Mouse (Mus musculus): ENCODE data around the gene Pik3cb. TPM values are rescaled to one million over a fixed set of nuclear protein-coding genes. Genes with fewer than 3 reads are reported as not detected.

Gene Pik3cb
- polyA plus RNA-seq, 1 experiment from 2014 or later: 2.4 TPM

DNA sequence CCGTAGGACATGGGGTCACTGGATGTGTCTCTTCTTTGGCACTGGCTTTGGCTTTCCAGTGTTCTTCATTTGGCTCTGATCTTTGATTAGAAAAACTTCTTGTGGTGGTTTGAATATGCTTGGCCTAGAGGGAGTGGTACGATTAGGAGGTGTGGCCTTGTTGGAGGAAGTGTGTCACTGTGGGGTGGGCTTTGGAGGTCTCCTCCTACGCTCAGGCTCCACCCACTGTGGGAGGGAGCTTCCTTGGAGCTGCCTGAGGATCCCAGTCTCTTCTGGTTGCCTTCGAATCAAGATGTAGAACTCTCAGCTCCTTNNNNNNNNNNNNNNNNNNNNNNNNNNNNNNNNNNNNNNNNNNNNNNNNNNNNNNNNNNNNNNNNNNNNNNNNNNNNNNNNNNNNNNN lies 118.7 kb downstream of the Pik3cb start:
- WGBS: 89% methylated on average over 4 of the region's 4 CpGs
- ATAC-seq (ENCODE audit: low FRiP score, low read depth): no peak
- Histone ChIP-seq H3K27me3 (no peaks in the 10 kb centered on the region), H3K9ac (no peak overlapping the region), H3K27ac (replicated peaks) (no peak overlapping the region), H3K9me3 (no peaks in the 10 kb centered on the region), H3K4me3 (no peak overlapping the region), H3K4me1 (replicated peaks) (no peaks in the 10 kb centered on the region), H3K4me2 (no peak overlapping the region), H3K36me3 (no peaks in the 10 kb centered on the region)

DNA sequence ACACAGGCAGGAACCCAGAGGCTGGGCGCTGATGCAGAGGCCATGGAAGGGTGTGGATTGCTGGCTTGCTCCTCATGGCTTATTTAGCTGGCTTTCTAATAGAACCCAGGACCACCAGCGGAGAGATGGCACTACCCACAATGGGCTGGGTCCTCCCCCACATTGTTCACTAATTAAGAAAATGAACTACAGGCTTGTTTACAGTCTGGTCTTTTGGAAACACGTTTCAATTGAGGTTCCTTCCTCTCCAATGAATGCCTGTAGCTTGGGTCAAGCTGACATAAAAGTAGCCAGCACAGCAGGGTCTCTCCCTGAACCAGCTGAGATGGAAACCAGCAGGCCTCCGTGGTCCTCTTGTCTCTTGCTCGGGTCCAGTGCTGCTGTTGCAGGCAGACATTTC lies 119.3 kb downstream of the Pik3cb start:
- no peaks in the 10 kb centered on the region for H3K9me3 ChIP-seq
- no peak for ATAC-seq (ENCODE audit: low FRiP score, low read depth)
- H3K4me3 ChIP-seq: no peak overlapping the region
- no peak overlapping the region for H3K27ac ChIP-seq (replicated peaks)
- no peak overlapping the region for H3K9ac ChIP-seq
- no peaks in the 10 kb centered on the region for H3K4me1 ChIP-seq (replicated peaks)
- H3K27me3 ChIP-seq: no peaks in the 10 kb centered on the region
- WGBS: 24% methylated on average over 5 of the region's 5 CpGs
- no peak overlapping the region for H3K4me2 ChIP-seq
- H3K36me3 ChIP-seq: no peaks in the 10 kb centered on the region

DNA sequence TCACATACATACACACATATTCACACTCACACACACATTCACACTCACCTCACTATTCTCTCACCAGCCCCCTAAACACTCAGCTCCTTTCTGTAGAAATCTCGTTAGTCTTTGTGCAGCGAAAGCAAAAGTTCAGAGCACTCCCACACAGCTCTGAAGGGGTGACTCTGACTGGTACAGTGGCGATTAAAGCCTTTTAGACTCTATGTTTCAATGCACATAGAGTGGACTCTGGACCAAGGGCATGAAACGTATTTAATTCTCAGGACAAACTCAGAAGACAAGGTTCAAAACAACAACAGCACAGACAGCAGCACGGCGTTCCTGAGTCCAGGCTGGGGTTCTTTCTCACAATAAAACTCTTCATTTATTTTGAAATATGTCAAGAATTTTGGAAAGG lies 122.7 kb downstream of the Pik3cb start:
- Histone ChIP-seq H3K9me3 (no peaks in the 10 kb centered on the region), H3K9ac (no peak overlapping the region), H3K4me1 (replicated peaks) (no peaks in the 10 kb centered on the region), H3K4me2 (no peak overlapping the region), H3K27ac (replicated peaks) (no peak overlapping the region), H3K36me3 (no peaks in the 10 kb centered on the region), H3K4me3 (no peak overlapping the region), H3K27me3 (no peaks in the 10 kb centered on the region)
- no peak for ATAC-seq (ENCODE audit: low FRiP score, low read depth)
- WGBS: 87% methylated on average over 6 of the region's 6 CpGs

DNA sequence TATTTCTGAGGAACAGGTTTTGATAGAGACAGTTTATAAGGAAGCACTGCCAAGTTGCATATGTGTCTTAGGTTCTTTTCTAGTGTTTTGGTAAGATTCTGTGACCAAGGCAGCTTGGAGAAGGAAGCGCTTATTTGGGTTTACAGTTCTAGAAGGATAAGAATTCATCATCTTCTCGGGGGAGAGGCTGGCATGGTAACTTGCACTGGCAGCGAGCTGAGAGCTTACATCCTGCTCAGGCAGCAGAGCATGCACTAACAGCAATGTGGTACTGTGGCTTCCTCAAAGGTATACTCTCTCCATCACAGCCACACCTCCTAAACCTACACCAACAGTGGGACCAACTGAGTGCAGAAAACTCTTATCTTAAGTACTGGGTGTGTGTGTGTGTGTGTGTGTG lies 123.7 kb downstream of the Pik3cb start:
- ATAC-seq (ENCODE audit: low FRiP score, low read depth): no peak
- no peak overlapping the region for H3K4me2 ChIP-seq

DNA sequence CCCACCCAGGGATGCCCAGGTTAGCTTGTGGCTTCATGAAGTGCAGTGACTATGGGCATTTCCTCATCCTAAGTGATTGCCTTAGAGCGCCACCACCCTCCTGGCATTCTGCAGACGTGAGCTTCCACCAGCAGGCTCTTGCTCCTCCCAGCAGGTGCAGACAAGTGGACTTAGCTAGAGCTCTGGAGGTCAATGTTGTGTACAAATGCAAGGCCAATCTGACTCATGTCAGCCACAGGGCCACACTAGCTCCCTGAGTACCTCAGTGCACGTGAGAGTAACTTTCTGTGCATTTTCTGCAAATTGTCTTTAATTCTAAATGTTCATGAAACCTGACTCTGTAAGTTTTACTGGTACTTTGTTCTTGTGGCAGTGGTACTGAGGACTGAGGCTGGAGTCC lies 124.1 kb downstream of the Pik3cb start:
- Histone ChIP-seq H3K27ac (replicated peaks) (no peak overlapping the region), H3K9me3 (no peaks in the 10 kb centered on the region), H3K4me1 (replicated peaks) (no peaks in the 10 kb centered on the region), H3K27me3 (no peaks in the 10 kb centered on the region), H3K4me2 (no peak overlapping the region), H3K4me3 (no peak overlapping the region), H3K9ac (no peak overlapping the region), H3K36me3 (no peaks in the 10 kb centered on the region)
- WGBS: 73% methylated on average over 3 of the region's 3 CpGs
- ATAC-seq (ENCODE audit: low FRiP score, low read depth): no peak

More for the DNA sequence above, 123.7 kb downstream of the Pik3cb start:
- WGBS: 77% methylated on average over 3 of the region's 3 CpGs
- no peaks in the 10 kb centered on the region for H3K27me3 ChIP-seq
- no peak overlapping the region for H3K9ac ChIP-seq
- no peaks in the 10 kb centered on the region for H3K36me3 ChIP-seq
- no peak overlapping the region for H3K27ac ChIP-seq (replicated peaks)
- no peaks in the 10 kb centered on the region for H3K4me1 ChIP-seq (replicated peaks)
- H3K9me3 ChIP-seq: no peaks in the 10 kb centered on the region
- no peak overlapping the region for H3K4me3 ChIP-seq

DNA sequence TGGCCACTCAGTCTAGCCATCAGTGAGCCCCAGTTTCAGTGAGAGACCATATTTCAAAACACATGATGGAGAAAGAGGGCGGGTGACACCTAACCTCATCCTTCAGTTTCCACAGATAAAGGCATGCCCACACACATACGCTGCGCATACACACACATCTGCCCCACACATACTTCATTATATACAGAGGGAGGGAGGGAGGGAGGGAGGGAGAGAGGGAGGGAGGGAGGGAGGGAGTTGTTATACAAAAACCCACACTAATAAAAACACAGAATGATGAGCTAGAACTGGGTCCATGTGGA lies 130.6 kb downstream of the Pik3cb start:
- H3K9me3 ChIP-seq: no peaks in the 10 kb centered on the region
- no peaks in the 10 kb centered on the region for H3K27me3 ChIP-seq
- H3K4me1 ChIP-seq (replicated peaks): no peaks in the 10 kb centered on the region
- H3K9ac ChIP-seq: no peak overlapping the region
- H3K4me2 ChIP-seq: no peak overlapping the region
- peaks cover 10% of the 10 kb centered on the region for H3K36me3 ChIP-seq
- 93% methylated on average over 3 of the region's 3 CpGs for WGBS
- ATAC-seq (ENCODE audit: low FRiP score, low read depth): no peak
- no peak overlapping the region for H3K27ac ChIP-seq (replicated peaks)
- H3K4me3 ChIP-seq: no peak overlapping the region

DNA sequence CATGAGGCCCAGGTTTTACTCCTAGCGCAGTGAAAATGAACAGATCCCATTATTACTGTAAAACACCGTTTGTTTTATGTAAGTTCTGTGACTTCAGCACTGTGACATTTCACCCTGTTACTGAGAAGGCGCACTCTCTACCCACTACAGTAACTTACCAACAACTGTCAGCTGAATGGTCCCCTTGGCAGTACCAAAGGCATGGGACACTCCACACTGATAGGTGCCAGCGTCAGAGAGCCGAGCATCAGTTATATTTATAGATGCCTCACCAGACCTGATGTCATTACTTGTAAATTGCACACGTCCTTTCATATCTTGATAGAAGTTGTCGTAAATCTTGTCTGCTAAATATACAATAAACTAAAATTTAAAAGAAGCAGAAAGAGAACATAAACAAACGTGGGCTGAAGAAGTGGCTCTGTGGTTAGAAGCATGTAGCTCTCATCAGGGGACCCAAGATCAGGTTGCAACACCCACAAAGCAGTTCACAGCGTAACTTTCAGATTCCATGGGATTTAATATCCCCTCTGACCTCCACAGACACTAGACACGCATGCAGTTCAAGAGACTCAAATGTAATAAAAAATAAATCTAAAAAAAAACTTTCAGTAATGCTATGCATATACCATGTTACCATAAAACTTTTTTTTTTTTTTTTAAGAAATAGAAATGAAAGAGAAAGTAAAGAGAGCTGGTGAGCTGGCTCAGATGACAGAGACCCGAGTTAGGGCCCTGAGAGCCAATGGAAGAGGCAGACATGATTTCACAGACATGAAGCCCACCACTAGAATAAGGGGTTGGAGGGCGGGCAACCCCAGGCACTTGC lies 131.1 kb downstream of the Pik3cb start:
- Histone ChIP-seq H3K36me3 (peaks cover 10% of the 10 kb centered on the region), H3K27me3 (no peaks in the 10 kb centered on the region), H3K4me3 (no peak overlapping the region), H3K9me3 (no peaks in the 10 kb centered on the region), H3K9ac (no peak overlapping the region), H3K4me2 (no peak overlapping the region), H3K27ac (replicated peaks) (no peak overlapping the region), H3K4me1 (replicated peaks) (no peaks in the 10 kb centered on the region)
- WGBS: 87% methylated on average over 12 of the region's 12 CpGs
- no peak for ATAC-seq (ENCODE audit: low FRiP score, low read depth)

DNA sequence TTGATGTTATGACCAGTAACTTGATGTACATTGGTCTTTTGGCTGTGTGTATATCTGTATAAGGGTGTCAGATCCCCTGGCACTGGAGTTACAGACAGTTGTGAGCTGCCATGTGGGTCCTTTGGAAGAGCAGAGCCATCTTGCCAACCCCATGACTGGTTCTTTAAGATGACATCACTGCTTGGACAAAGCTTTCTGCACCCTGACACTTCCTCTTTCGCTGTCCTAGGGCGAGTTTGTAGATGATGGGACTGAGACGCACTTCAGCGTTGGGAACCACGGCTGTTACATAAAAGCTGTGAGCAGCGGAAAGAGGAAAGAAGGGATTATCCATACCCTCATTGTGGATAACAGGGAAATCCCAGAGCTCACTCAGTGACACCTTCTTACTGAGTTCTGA lies 139.1 kb downstream of the Pik3cb start:
- peaks cover 52% of the 10 kb centered on the region for H3K36me3 ChIP-seq
- H3K27ac ChIP-seq (replicated peaks): no peak overlapping the region
- ATAC-seq (ENCODE audit: low FRiP score, low read depth): no peak
- no peak overlapping the region for H3K4me3 ChIP-seq
- no peaks in the 10 kb centered on the region for H3K4me1 ChIP-seq (replicated peaks)
- no peak overlapping the region for H3K9ac ChIP-seq
- no peaks in the 10 kb centered on the region for H3K9me3 ChIP-seq
- WGBS: 92% methylated on average over 6 of the region's 6 CpGs
- H3K27me3 ChIP-seq: no peaks in the 10 kb centered on the region
- H3K4me2 ChIP-seq: no peak overlapping the region

DNA sequence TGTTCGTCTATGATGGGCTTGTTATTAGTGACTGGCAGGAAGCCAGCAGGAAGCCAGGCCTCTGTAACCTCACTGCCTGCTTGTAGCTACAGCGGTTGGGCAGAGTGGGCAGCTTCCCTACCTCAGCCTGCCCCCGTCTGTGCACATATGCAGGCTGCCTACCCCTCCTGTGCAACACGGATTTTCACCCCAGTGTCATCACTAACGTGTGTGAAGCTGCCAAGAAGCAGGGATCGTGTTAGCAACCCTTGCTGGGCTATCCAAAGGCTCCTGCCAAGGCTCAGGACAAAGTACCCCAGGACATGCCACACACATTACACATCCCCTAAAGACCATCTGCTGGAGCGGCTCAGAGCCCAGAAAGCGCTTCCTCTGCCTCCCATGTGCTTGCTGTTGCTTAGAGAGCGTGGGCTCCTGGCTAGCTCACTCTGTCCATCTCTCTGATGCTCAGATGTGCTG lies 140.5 kb downstream of the Pik3cb start:
- Histone ChIP-seq H3K4me3 (no peak overlapping the region), H3K36me3 (peaks cover 42% of the 10 kb centered on the region), H3K27me3 (no peaks in the 10 kb centered on the region), H3K4me2 (no peak overlapping the region), H3K9me3 (no peaks in the 10 kb centered on the region), H3K4me1 (replicated peaks) (no peaks in the 10 kb centered on the region), H3K9ac (no peak overlapping the region), H3K27ac (replicated peaks) (no peak overlapping the region)
- peak; percentile 73 for ATAC-seq (ENCODE audit: low FRiP score, low read depth)
- 67% methylated on average over 9 of the region's 9 CpGs for WGBS

DNA sequence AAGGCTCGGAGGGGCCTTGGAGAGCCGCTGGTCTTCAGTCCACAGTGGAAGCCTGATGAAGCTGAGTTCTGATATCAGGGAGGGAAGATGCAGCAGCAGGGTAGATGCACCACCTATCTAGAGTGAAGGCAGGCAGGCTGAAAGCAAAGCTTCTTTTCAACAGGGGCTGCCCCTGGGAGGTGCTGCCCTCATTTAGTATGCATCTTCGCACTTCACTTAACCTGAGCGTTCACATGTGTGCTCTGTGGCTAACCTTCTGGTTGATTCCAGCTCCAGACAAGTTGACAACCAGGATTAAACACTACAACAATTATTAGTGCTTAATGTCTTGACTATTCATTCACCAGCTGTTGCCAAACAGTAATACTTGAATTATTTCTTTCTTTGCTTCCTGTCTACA lies 146.3 kb downstream of the Pik3cb start:
- ATAC-seq (ENCODE audit: low FRiP score, low read depth): no peak
- H3K36me3 ChIP-seq: peaks cover 32% of the 10 kb centered on the region; the same call in 1 of the 2 replicates
- H3K27ac ChIP-seq (replicated peaks): no peak overlapping the region
- H3K9me3 ChIP-seq: no peaks in the 10 kb centered on the region
- H3K4me1 ChIP-seq (replicated peaks): no peaks in the 10 kb centered on the region
- H3K4me3 ChIP-seq: no peak overlapping the region
- WGBS: 81% methylated on average over 4 of the region's 4 CpGs
- H3K4me2 ChIP-seq: no peak overlapping the region
- no peaks in the 10 kb centered on the region for H3K27me3 ChIP-seq
- no peak overlapping the region for H3K9ac ChIP-seq

DNA sequence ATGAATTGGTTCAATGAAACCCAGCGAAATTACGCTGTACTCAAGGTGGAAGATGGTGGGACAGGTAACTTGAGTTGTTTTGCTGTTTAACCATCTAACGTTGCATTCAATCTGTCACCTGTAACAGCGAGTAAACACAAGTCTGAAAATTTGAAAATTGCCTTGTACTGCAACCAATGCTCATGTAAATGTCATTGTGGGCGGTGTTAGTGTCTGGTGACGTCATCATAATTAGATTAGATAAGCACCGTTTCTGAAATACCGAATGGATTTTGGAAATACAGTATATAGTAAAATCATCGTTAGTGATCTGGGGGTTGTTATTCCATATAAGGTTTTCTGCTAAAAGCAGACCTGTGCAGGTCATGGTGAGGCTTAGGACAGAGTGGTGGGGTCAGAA lies 153.3 kb downstream of the Pik3cb start:
- H3K9ac ChIP-seq: peak overlapping the region; percentile 80
- ATAC-seq (ENCODE audit: low FRiP score, low read depth): no peak
- H3K4me3 ChIP-seq: peak overlapping the region; percentile 82
- 0 out of 2 replicates have a peak, but pooled peaks cover 5% of the 10 kb centered on the region for H3K27me3 ChIP-seq
- H3K4me1 ChIP-seq (replicated peaks): peaks cover 18% of the 10 kb centered on the region
- no peaks in the 10 kb centered on the region for H3K9me3 ChIP-seq
- H3K4me2 ChIP-seq: peak overlapping the region; percentile 74
- peak overlapping the region; percentile 77; the same call in 1 of the 2 replicates for H3K27ac ChIP-seq (replicated peaks)
- H3K36me3 ChIP-seq: no peaks in the 10 kb centered on the region
- 44% methylated on average over 9 of the region's 9 CpGs for WGBS

All from hindbrain, embryonic 15.5 days (tissue).